Mouse (Mus musculus) embryonic facial prominence, embryonic 11.5 days (tissue): ENCODE results near the gene Slc7a3. TPM values are rescaled to one million over a fixed set of nuclear protein-coding genes. Genes with fewer than 3 reads are reported as not detected.
"Not testable (repeated sequence)": the region's sequence is repeated elsewhere in the genome, so short reads cannot be mapped to it uniquely, and the experiment has no call there.

Experiments
- ATAC-seq: fragments of 200-750 bp; cut with Nextera tagmentation; replicated peaks from 2 replicates; pipeline ENCODE4 v1.8.0; 2017; ENCODE audit warnings: low read depth; ENCODE audit not compliant: insufficient number of reproducible peaks, low FRiP score, low TSS enrichment
- DNase-seq: peaks from one replicate; pipeline ENCODE4 v3.0.0-alpha.2; 2015; ENCODE audit warnings: low spot score
- H3K27ac ChIP-seq: fragments of 300-500 bp; sonication (generic); replicated peaks from 2 replicates; pipeline ENCODE4 v1.5.1; 2014; ENCODE audit warnings: mild to moderate bottlenecking, low read depth, low read length, control low read depth
- H3K27me3 ChIP-seq: fragments of 300-500 bp; sonication (generic); 2 replicates; pipeline ENCODE4 v1.6.1; 2014; ENCODE audit warnings: mild to moderate bottlenecking, low read length, moderate library complexity, mixed read lengths; ENCODE audit not compliant: control insufficient read depth, insufficient read depth
- H3K36me3 ChIP-seq: fragments of 300-500 bp; sonication (generic); replicated peaks from 2 replicates; pipeline ENCODE4 v1.6.1; 2014; ENCODE audit warnings: low read depth, mild to moderate bottlenecking, low read length, moderate library complexity, mixed read lengths; ENCODE audit not compliant: control insufficient read depth, insufficient read depth
- H3K4me1 ChIP-seq: fragments of 300-500 bp; sonication (generic); 2 replicates; pipeline ENCODE4 v1.6.1; 2014; ENCODE audit warnings: low read length, mixed read lengths; ENCODE audit not compliant: control insufficient read depth, insufficient read depth
- H3K4me2 ChIP-seq: fragments of 300-500 bp; sonication (generic); 2 replicates; pipeline ENCODE4 v1.6.1; 2014; ENCODE audit warnings: low read depth, mild to moderate bottlenecking, control low read depth, low read length, moderate library complexity
- H3K4me3 ChIP-seq: fragments of 300-500 bp; sonication (generic); 2 replicates; pipeline ENCODE4 v1.5.1; 2014; ENCODE audit warnings: low read depth, low read length, control low read depth
- H3K9ac ChIP-seq: fragments of 300-500 bp; sonication (generic); replicated peaks from 2 replicates; pipeline ENCODE4 v1.6.1; 2014; ENCODE audit warnings: mild to moderate bottlenecking, control low read depth, low read length
- H3K9me3 ChIP-seq: fragments of 300-500 bp; sonication (generic); replicated peaks from 2 replicates; pipeline ENCODE4 v1.6.1; 2016; ENCODE audit warnings: mild to moderate bottlenecking, low read length, inconsistent platforms, mixed read lengths; ENCODE audit not compliant: control insufficient read depth
- WGBS: fragments of 180-500 bp; shearing (Covaris S2); extraction: QIAGEN DNeasy Blood & Tissue Kit; methylation state at CpG from one replicate; pipeline ENCODE4 v1.1.7; 2014; 5-methylcytosine and 5-hydroxymethylcytosine counted together
- polyA plus RNA-seq: library from polyadenylated mRNA; unstranded; fragments of >200 nt; fragmentation: Nextera tagmentation; extraction: Ambion mirVana; gene quantifications from 2 replicates; pipeline ENCODE4 v1.2.1, GENCODE M21; 2014

Slc7a3 gene
- 0.64 and 0.84 TPM in 2 replicates for polyA plus RNA-seq

DNA sequence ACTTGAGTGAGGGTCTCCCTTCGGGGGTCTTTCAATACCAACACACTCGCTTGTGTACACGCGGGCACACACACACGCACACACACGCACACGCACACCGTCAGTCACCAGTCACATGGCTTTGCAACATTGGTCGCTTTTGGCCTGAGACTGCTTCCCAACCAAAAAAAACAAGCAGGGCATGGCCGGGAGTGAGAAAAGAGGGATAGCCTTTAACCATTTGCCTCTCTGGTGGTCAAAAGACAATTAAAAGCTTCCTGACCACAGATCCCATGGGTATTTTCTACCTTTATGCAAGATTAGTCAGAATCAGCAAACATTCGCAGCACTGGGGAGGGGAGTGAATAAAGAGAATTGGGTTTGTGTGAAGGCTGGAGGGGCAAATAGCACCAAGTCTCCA lies at the start of gene Slc7a3:
TSS of gene Slc7a3 (minus strand) at position 101 of the 400 bp plus-strand sequence.
- Histone ChIP-seq H3K4me3 (peak within 1 kb of the TSS; percentile 22), H3K4me1 (no peaks in the 10 kb centered on the region), H3K36me3 (no peaks in the 10 kb centered on the region), H3K9ac (no peak within 1 kb of the TSS), H3K4me2 (peak within 1 kb of the TSS; percentile 33), H3K27me3 (peaks cover 5% of the 10 kb centered on the region; the same call in 1 of the 2 replicates), H3K27ac (no peak within 1 kb of the TSS), H3K9me3 (no peaks in the 10 kb centered on the region)
- WGBS: 41% methylated on average over 11 of the region's 11 CpGs
- ATAC-seq: no peak
- DNase-seq: no peak

DNA sequence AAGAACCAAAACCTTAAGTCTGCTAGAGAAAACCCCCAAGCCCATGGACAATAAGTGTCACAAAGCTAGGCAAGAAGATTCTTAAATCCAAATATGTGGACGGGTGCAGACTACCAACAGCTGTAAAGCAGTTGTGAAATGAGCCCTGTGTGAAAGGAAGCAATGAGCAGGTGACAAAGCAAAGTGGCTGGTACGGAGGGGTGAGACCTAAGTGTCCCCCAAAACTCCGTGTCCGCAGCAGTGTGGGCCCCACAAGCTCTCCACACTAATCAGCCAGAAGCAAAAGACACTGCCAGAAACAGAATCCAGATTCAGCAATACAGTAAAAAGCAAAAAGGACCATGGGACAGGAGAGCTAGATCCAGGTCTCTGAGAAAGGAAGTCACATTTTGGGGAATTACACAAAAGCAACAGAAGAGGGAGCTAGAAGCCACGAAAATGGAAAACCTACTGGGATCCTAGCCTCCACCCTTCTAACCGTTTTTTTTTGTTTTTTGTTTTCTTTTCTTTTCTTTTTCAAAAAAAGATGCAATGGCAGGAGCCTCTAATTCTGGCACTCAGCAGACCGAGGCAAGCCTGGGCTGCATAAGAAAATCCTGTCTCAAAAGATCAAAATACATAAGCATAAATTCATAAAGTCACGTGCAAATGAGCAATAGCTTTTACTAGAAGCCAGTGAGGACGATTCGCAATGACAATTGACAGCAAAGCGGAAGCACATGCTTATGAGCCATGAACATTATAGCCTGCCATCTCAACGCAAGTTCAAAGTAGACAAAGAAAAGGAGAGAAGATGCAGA lies 46.4 kb upstream of the Slc7a3 start:
- Histone ChIP-seq H3K4me3 (no peak overlapping the region), H3K4me2 (no peak overlapping the region), H3K9me3 (no peaks in the 10 kb centered on the region), H3K36me3 (no peaks in the 10 kb centered on the region), H3K9ac (no peak overlapping the region), H3K4me1 (no peaks in the 10 kb centered on the region), H3K27ac (no peak overlapping the region), H3K27me3 (no peaks in the 10 kb centered on the region)
- DNase-seq (peak; percentile 68), ATAC-seq (no peak)
- WGBS: 44% methylated on average over 12 of the region's 12 CpGs

DNA sequence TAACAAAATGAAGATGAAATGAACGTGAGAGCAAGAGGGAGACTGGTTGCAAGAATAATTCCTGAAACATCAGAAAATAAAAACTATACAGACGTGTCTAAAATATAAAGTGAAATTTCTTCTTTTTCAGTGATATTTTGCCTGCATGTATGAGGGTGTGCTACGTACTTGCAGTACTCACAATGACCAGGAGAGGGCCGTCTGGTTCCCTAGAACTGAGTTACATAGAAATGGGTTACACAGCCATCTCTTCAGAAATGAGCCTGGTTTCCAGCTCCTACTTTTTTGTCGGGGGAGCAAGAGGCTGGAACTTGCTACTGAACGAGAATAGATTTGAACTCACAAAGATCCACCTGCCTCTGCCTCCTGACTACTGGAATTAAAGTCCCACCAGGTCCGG lies 45.2 kb upstream of the Slc7a3 start:
- Histone ChIP-seq H3K27ac (no peak overlapping the region), H3K4me3 (no peak overlapping the region), H3K9ac (no peak overlapping the region), H3K9me3 (no peaks in the 10 kb centered on the region), H3K4me2 (no peak overlapping the region), H3K4me1 (no peaks in the 10 kb centered on the region), H3K27me3 (no peaks in the 10 kb centered on the region), H3K36me3 (no peaks in the 10 kb centered on the region)
- DNase-seq (peak; percentile 74), ATAC-seq (no peak)
- WGBS: 24% methylated on average over 7 of the region's 7 CpGs

DNA sequence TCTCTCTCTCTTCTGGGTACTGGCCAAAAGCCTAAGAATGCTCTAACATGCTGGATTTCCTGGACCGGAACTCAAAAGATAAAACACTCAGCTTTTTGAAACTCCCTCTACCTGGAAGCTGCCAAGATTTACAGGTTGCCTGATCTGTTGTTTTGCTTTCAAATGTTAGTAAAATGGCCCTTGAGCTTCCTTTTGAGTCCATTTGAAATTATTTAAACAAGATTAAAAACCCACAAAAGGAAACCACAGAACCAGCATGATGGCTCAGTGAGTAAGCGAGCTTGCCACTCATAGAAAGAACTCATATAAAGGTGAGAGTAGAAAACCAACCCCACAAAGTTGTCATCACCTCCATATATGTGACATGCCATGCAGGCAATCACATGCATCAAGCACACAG lies 42.7 kb upstream of the Slc7a3 start:
- no peak for ATAC-seq
- Histone ChIP-seq H3K4me2 (no peak overlapping the region), H3K36me3 (no peaks in the 10 kb centered on the region), H3K9me3 (no peaks in the 10 kb centered on the region), H3K27ac (no peak overlapping the region), H3K4me3 (no peak overlapping the region), H3K9ac (no peak overlapping the region), H3K27me3 (no peaks in the 10 kb centered on the region), H3K4me1 (no peaks in the 10 kb centered on the region)
- DNase-seq: no peak
- 89% methylated on average over 2 of the region's 2 CpGs for WGBS

DNA sequence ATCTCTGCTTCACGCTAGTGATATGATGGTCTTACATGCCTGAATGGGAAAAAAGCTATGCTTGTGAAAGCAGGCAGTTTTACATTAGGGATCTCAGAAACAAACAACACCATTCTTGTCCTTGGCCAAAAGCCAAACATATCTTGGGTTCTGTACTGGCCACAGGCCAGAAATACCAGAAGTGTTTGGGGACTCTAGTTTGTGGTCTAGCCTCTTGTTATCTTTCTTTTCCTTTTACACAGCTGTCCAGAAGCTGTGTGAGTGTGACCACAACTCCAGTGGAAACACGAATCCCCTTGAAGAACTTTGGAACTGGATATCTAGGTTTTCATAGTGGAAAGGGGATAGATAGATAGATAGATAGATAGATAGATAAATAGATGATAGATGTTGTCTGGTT lies 41.2 kb upstream of the Slc7a3 start:
- Histone ChIP-seq H3K4me2 (no peak overlapping the region), H3K9ac (no peak overlapping the region), H3K36me3 (no peaks in the 10 kb centered on the region), H3K27me3 (no peaks in the 10 kb centered on the region), H3K4me3 (no peak overlapping the region), H3K9me3 (no peaks in the 10 kb centered on the region), H3K27ac (no peak overlapping the region), H3K4me1 (no peaks in the 10 kb centered on the region)
- DNase-seq (no peak), ATAC-seq (no peak)
- 76% methylated on average over 2 of the region's 2 CpGs for WGBS

DNA sequence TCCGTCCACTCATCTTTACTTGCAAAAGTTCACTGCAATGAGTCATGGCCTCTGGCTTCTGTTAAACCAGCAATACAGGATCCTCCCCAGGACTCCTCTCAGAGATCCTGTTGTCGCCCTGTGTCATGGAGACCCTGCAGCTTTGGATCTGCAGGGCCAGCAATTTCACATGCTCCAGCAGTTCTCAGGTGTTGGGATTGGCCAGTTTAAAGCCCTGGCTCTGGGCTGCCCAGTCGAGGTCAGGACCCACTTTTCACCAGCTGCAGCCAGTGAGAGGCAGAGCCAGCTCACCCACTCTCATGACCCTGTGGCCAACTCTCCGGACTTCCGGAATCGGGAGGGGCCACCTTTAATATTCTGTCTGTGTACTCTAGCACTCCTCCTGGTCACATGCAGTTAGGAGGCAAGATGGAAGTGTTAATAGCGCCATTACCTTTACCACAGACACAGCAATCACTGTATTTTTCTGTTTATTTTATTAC lies 40.7 kb upstream of the Slc7a3 start:
- no peaks in the 10 kb centered on the region for H3K27me3 ChIP-seq
- 76% methylated on average over 7 of the region's 7 CpGs for WGBS
- DNase-seq: no peak
- no peaks in the 10 kb centered on the region for H3K4me1 ChIP-seq
- H3K4me2 ChIP-seq: no peak overlapping the region
- no peaks in the 10 kb centered on the region for H3K9me3 ChIP-seq
- ATAC-seq: no peak
- no peak overlapping the region for H3K4me3 ChIP-seq
- no peaks in the 10 kb centered on the region for H3K36me3 ChIP-seq
- no peak overlapping the region for H3K9ac ChIP-seq
- H3K27ac ChIP-seq: no peak overlapping the region

DNA sequence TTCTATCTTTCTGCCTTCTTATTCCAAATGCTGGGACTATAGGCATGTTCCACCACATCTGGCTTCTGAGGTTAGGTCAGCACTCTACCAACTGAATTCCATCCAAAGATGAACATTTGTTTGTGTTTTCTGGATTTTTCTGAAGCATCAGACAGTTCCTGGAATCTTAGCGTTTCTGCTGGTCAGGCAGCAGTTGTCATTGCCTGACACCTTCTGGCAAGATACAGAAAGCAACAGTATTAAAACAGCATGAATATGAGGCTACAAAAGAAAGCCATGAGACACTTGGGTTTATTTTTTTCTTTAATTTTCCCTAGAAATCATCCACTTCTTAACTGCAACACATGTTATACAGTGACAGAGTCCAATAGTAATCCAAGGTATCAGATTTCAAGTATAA lies 34.7 kb upstream of the Slc7a3 start:
- 69% methylated on average over 1 of the region's 1 CpGs for WGBS
- Histone ChIP-seq H3K36me3 (no peaks in the 10 kb centered on the region), H3K9me3 (no peaks in the 10 kb centered on the region), H3K4me3 (no peak overlapping the region), H3K27ac (no peak overlapping the region), H3K4me2 (no peak overlapping the region), H3K27me3 (no peaks in the 10 kb centered on the region), H3K4me1 (no peaks in the 10 kb centered on the region), H3K9ac (no peak overlapping the region)
- ATAC-seq (no peak), DNase-seq (no peak)

DNA sequence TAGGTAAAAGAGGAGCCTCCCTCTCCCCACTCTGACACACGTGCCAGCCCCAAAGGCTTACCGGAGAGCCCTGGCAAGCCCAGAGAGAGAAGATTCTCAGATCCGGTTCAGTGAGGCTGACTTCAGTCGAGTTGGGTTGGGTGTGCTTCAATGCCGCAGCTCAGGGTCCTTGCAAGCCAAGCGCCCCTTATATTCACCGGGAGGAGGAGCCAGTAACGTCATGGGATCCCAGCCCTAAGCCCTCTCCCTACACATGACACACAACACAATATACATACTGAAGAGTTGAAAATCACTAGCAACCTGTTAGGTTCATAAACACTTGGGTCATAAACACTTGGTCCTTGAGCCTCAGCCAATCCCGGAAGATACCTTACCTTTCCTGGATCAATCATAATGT lies 609 bp downstream of the Slc7a3 start:
- H3K27ac ChIP-seq, ATAC-seq, H3K9ac ChIP-seq, DNase-seq, H3K9me3 ChIP-seq, H3K4me1 ChIP-seq, H3K36me3 ChIP-seq, H3K27me3 ChIP-seq: not testable (repeated sequence)
- peak overlapping the region; percentile 22 for H3K4me3 ChIP-seq
- 24% methylated on average over 7 of the region's 9 CpGs for WGBS
- peak overlapping the region; percentile 33; the same call in 1 of the 2 replicates for H3K4me2 ChIP-seq
